Mouse (Mus musculus): Measurements from ENCODE around the gene Zfp870.

- TF ChIP-seq CTCF (IDR thresholded peaks at IDR 0.05; ENCODE audit: insufficient read depth, low read length) = no peak
- no peak for TF ChIP-seq POLR2A (IDR thresholded peaks at IDR 0.05; ENCODE audit: borderline replicate concordance, extremely low read depth, low read depth, low read length)
Observed at GRCm38 (mm10) chr17:32895421-32895820, 4.0 kb upstream of the Zfp870 start.
